Mouse (Mus musculus) embryo, embryonic 10.5 days (tissue): ENCODE results near the gene Ntpcr.
A peak's percentile ranks its signal among the peaks of the same experiment; 100 is the strongest.

Source experiments
- DNase-seq: peaks from one replicate; pipeline ENCODE4 v3.0.0-alpha.2; 2015; ENCODE audit warnings: low spot score

The Ntpcr gene

GRCm38 (mm10) chr8:125729746-125730145 is at the start of gene Ntpcr:
Gene Ntpcr (plus strand): TSS chr8:125729963.
- DNase-seq: no peak

DNA sequence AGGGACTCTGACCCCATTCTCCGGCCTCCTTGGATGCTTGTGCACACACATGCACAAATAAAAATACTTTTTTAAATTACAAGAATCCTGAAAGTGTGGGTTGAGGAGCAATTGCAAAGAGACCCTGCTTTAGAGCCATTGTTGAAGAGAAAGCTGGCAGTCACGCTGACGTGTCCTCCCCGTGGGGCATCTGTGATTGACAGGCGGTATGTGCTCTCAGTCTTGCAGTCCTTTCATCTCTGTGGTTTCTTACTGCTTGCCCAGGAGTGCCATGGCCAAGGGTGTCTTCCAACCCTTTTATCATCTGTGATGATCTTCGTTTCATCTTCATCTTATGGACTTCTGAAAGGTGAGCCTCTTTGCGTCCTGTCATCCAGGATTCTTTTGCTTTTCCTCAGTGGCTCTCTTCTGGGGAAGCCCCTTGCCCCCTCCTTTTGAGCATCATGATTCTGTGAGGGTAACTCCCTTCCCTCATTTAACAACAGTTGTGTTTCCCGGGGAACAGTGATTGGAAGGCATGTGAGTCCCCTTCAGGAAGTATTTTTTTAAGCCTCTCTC is 48.8 kb upstream of the Ntpcr start:
- no peak for DNase-seq

DNA sequence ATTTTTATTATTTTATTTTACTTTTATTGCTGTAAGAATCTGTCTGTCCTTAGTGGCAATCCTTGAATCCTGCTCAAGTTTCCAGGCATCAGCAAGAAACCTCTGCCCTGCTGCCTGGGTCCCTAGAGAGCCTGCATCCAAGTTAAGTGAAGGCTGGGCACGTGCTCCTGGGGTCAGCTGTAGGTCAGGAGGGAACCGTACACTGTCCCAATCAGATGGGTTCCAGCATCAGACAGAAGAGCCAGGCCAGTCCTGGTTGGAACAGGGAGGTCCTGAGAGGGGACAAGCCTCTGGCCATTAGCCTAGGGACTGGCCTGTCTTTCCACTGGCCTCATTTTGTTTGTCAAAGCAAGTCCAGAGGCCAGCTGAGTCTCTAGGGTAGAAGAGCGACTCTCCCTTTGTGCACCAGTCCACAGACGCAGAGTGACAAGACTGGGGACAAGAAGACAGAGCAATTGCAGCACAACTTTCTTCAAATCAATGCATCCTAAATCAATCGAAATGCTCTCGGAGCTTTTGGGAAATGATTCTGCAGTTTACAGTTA is 44.5 kb upstream of the Ntpcr start:
- DNase-seq: peak; percentile 31

- DNase-seq: no peak
These were observed 43.4 kb upstream of the Ntpcr start for GRCm38 (mm10) chr8:125686221-125686865.

GRCm38 (mm10) chr8:125690166-125690915 is 39.4 kb upstream of the Ntpcr start:
- DNase-seq: no peak

DNA sequence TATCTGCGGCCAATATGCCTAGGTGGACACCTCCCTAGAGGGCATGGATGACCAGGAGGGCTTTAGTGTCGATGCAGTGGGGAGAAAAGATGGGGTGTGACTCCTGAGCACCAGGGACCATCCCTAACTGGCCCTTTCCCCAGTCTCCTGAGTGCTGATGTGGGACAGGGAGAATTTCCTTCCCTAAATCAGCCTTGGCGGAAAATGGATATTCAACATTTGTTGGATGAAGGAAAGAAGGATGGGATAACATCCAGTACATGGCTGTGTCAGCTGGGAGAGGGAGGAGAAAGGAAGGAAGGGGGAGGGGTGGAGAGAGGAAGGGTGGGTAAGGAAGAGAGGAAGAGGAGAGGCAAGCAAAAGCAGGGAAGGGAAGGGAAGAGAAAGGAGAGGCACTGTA is 38.8 kb upstream of the Ntpcr start:
- DNase-seq: no peak

GRCm38 (mm10) chr8:125692447-125692846 is 37.3 kb upstream of the Ntpcr start:
- DNase-seq: no peak

GRCm38 (mm10) chr8:125693197-125693596 is 36.6 kb upstream of the Ntpcr start:
- no peak for DNase-seq

- no peak for DNase-seq
These were observed 33.8 kb upstream of the Ntpcr start for GRCm38 (mm10) chr8:125695951-125696350.

DNA sequence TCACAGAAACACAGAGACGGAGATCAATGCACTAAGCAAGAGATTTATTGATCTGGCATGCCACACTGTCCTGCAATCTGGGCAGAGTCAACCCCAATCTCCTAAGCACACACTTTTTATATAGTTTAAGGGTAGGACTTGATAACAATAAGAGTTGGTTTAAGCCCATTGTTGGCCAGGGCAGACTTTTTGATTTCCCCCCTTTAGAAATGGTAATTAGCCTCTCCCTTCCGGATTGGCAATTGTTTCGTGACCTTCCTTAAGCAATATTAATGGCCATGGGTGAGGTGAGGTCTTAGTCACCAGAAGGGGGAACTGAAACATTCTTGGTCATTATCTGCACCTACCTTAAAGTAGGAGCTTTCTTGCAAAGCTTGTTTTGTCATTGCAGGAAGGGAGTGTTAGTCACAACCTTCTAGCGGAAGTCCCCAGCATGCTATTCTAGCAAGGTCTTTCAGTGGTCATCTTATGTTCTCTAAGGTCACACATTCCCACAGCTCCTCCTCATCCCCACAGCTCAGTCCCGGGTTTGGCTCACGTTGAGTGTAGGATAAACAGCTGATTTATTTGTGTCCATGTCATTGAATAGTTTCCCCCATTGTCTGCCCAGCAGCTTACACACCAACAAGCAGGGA is 30.3 kb upstream of the Ntpcr start:
- DNase-seq: no peak

DNA sequence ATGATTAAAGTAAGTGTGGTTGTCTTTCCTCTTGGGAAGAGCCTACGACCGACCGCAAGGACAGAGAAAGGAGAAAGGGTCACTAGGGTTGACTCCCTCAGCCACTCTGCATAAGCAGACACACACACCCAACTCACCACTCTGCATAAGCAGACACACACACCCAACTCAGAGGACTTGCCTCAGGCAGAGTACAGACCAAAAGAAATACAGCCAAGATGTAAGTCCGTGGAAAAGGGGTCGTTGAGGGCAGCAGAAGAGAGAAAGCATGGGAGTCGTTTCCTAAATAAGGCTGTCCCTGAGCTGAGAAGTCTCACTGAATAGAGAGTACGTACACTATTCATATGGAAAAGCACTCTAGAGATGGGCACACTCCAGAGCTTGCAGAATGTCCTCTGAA is 29.4 kb upstream of the Ntpcr start:
- no peak for DNase-seq

- DNase-seq: no peak
These were observed 26.8 kb upstream of the Ntpcr start for GRCm38 (mm10) chr8:125702868-125703473.

DNA sequence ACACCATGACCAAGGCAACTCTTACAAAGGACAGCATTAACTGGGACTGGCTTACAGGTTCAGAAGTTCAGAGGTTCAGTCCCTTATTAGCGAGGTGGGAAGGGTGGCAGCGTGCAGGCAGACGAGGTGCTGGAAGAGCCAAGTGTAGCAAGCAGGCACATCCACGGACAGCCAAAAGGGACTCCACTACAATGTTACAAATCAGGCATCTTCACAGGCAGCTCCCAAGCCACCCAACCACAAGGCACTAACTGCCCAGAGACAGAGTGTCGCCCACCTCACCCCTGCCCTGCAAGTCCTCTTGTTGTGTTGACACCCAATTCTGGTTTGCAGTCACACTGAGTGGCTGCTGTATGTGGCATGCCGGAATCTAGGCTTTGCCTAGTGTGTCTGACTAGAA is 25.3 kb upstream of the Ntpcr start:
- no peak for DNase-seq

- DNase-seq: no peak
These were observed 23.9 kb upstream of the Ntpcr start for GRCm38 (mm10) chr8:125705816-125706215.

- no peak for DNase-seq
These were observed 20.6 kb upstream of the Ntpcr start for GRCm38 (mm10) chr8:125709171-125709570.

DNA sequence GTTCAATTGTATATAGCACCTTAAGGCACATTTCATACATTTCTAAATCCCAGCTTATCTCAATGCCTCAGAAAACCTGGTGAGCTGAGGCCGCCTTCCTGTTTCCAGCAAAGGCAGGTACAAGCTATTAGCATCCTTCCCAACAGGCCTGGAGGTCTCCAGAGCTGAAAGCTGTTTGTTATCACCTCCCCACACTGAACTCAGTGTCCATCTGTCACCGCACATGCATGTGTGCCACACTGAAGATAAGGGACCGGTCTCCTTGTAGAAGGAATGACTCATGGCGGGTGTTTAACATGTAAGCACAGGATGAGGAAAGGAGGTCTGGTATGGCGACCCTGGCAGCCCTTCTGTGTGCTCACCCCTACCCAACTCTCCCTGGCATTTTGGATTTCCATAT is 18.2 kb upstream of the Ntpcr start:
- no peak for DNase-seq

DNA sequence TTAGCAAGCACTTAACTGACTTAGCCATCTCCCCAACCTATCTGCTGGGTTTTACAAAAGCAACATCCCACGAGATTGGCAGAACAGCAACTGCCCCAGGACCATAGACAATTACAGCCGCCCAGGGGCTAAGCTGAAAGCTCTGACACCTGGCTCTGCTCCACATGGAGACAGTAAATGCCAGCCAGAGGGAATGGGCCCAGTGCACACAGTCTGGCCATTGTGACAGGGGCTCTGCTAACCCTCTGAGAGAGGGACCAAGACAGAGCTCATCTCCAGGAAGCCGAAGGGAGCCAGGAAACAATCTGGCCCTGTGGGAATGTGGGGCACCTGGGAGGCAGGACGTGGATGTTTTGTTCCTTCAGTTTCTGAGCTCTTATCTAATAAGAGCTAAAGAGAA is 13.6 kb upstream of the Ntpcr start:
- DNase-seq: no peak

- DNase-seq: peak; percentile 19
These were observed 13.2 kb upstream of the Ntpcr start for GRCm38 (mm10) chr8:125716613-125717012.

DNA sequence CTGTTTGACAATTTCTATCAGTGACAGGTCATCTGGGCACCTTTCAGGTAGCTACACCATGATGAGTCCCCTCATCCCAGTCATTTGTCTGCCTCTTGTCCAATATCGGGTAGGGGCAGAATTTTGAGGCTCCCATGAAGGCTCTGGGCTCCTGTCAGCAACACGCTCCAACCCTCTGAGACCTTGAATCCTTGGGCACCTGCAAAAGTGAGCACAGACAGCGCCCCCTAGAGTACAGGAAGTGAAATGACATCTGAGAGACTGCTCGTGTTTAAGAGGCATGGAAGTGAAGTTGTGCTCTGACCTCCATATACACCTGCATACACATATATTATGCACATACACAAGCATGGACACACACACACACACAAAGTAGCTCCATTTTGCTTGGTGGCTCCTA is 10.8 kb upstream of the Ntpcr start:
- no peak for DNase-seq

GRCm38 (mm10) chr8:125722675-125723074 is 7.1 kb upstream of the Ntpcr start:
- no peak for DNase-seq

DNA sequence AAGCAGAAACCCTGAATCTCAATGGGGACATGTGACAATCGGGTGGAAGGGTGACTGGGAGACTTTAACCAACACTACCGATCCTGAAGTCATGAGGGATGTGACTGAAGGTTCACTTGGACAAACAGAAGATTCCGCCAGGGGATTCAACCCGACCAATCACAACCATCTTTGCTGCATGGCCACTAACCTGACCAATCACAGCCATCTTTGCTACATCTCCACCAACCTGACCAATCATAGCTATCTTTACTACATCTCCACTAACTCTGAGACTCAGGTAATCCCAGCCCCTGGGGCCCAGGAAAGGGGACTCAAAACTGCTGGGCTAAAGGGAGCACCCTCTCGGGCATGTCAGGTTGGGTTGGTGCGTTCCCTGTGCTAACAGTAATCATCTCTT is 6.3 kb upstream of the Ntpcr start:
- no peak for DNase-seq
